Mouse (Mus musculus) bone marrow, adult 2 months (tissue): ENCODE measurements around the gene Sla2.

Experiments
- CTCF ChIP-seq: fragments of 200-500 bp; IDR thresholded peaks from 2 replicates; pipeline ENCODE4 v1.5.1; 2011; ENCODE audit warnings: low read length, control low read depth; ENCODE audit not compliant: control insufficient read depth, insufficient read depth
- POLR2A ChIP-seq: fragments of 200-500 bp; IDR thresholded peaks from 2 replicates; pipeline ENCODE4 v1.6.1; 2011; ENCODE audit warnings: low read depth, mild to moderate bottlenecking, control low read depth, low read length, borderline replicate concordance; ENCODE audit not compliant: control insufficient read depth

DNA sequence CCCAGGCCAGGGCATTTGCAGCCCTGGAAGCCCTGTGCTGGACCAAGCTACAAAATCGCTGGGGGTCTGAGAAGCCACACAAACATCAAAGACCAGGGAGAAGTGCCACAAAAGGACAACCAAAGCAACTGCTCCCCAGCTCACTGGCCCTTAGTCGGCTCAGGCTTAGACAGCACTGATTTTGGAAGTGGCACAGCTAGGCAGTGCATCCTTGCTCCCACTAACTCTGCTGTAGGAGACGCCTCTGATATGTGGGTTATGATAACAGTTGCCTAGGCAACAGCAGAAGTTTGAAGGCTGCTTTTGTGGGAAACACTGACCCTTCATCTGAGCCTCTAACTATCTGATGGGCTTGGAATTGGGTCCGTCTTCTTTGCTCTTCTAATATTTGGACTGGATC lies 12.2 kb upstream of the Sla2 start:
- TF ChIP-seq CTCF (no peak), POLR2A (no peak)
